Mouse (Mus musculus) forebrain, embryonic 16.5 days (tissue): ENCODE data around the gene Tiam1. TPM values are rescaled to one million over a fixed set of nuclear protein-coding genes. Genes with fewer than 3 reads are reported as not detected.

Experiments
- ATAC-seq: fragments of 200-750 bp; cut with Nextera tagmentation; 2 replicates; pipeline ENCODE4 v1.8.0; 2017; ENCODE audit warnings: mild to moderate bottlenecking, moderate library complexity
- H3K27ac ChIP-seq: fragments of 300-500 bp; sonication (generic); 2 replicates; pipeline ENCODE4 v1.5.1; 2014; ENCODE audit warnings: low read length, control low read depth
- H3K27me3 ChIP-seq: fragments of 300-500 bp; sonication (generic); replicated peaks from 2 replicates; pipeline ENCODE4 v1.6.1; 2014; ENCODE audit warnings: low read length; ENCODE audit not compliant: control insufficient read depth, insufficient read depth
- H3K36me3 ChIP-seq: fragments of 300-500 bp; sonication (generic); 2 replicates; pipeline ENCODE4 v1.6.1; 2014; ENCODE audit not compliant: control insufficient read depth, insufficient read depth
- H3K4me1 ChIP-seq: fragments of 300-500 bp; sonication (generic); replicated peaks from 2 replicates; pipeline ENCODE4 v1.6.1; 2014; ENCODE audit warnings: low read length; ENCODE audit not compliant: control insufficient read depth, insufficient read depth
- H3K4me2 ChIP-seq: fragments of 300-500 bp; sonication (generic); 2 replicates; pipeline ENCODE4 v1.6.1; 2014; ENCODE audit warnings: mild to moderate bottlenecking, low read length, control low read depth
- H3K4me3 ChIP-seq: fragments of 300-500 bp; sonication (generic); replicated peaks from 2 replicates; pipeline ENCODE4 v1.5.1; 2014; ENCODE audit warnings: mild to moderate bottlenecking, low read length, control low read depth
- H3K9ac ChIP-seq: fragments of 300-500 bp; sonication (generic); replicated peaks from 2 replicates; pipeline ENCODE4 v1.6.1; 2014; ENCODE audit warnings: low read depth, low read length, control low read depth
- H3K9me3 ChIP-seq: fragments of 300-500 bp; sonication (generic); 2 replicates; pipeline ENCODE4 v1.6.1; 2016; ENCODE audit warnings: low read length; ENCODE audit not compliant: control insufficient read depth
- WGBS: fragments of 180-500 bp; shearing (Covaris S2); extraction: QIAGEN DNeasy Blood & Tissue Kit; methylation state at CpG from one replicate; pipeline ENCODE4 v1.1.7; 2014; 5-methylcytosine and 5-hydroxymethylcytosine counted together
- polyA plus RNA-seq: library from polyadenylated mRNA; unstranded; fragments of >200 nt; fragmentation: Nextera tagmentation; extraction: Ambion mirVana; gene quantifications from 2 replicates; pipeline ENCODE4 v1.2.1, GENCODE M21; 2015

Gene Tiam1
- polyA plus RNA-seq, 1 experiment from 2014 or later = 29.5 TPM

GRCm38 (mm10) chr16:89810398-89810797, 333.2 kb downstream of the Tiam1 start:
- H3K36me3 ChIP-seq = 0 out of 2 replicates have a peak, but pooled peaks cover 6% of the 10 kb centered on the region
- H3K4me1 ChIP-seq = peaks cover 7% of the 10 kb centered on the region; the same call in 1 of the 2 replicates
- no peak overlapping the region for H3K4me2 ChIP-seq
- WGBS = 93% methylated on average over 6 of the region's 6 CpGs
- no peak overlapping the region for H3K27ac ChIP-seq
- ATAC-seq = no peak
- no peak overlapping the region for H3K9ac ChIP-seq
- H3K27me3 ChIP-seq = no peaks in the 10 kb centered on the region
- H3K4me3 ChIP-seq = no peak overlapping the region
- H3K9me3 ChIP-seq = no peaks in the 10 kb centered on the region

GRCm38 (mm10) chr16:89808168-89808567, 335.4 kb downstream of the Tiam1 start:
- H3K4me2 ChIP-seq = no peak overlapping the region
- 91% methylated on average over 13 of the region's 13 CpGs for WGBS
- no peak overlapping the region for H3K9ac ChIP-seq
- no peak overlapping the region for H3K27ac ChIP-seq
- peaks cover 17% of the 10 kb centered on the region for H3K36me3 ChIP-seq
- H3K27me3 ChIP-seq = no peaks in the 10 kb centered on the region
- peaks cover 4% of the 10 kb centered on the region; the same call in 1 of the 2 replicates for H3K4me1 ChIP-seq
- no peaks in the 10 kb centered on the region for H3K9me3 ChIP-seq
- no peak overlapping the region for H3K4me3 ChIP-seq
- ATAC-seq = no peak

GRCm38 (mm10) chr16:89805946-89806345, 337.6 kb downstream of the Tiam1 start:
- H3K4me3 ChIP-seq = no peak overlapping the region
- H3K27ac ChIP-seq = no peak overlapping the region
- no peaks in the 10 kb centered on the region for H3K9me3 ChIP-seq
- H3K4me2 ChIP-seq = no peak overlapping the region
- H3K9ac ChIP-seq = no peak overlapping the region; the same call in 1 of the 2 replicates
- peak; percentile 41 for ATAC-seq
- peaks cover 4% of the 10 kb centered on the region; the same call in 1 of the 2 replicates for H3K4me1 ChIP-seq
- WGBS = 49% methylated on average over 8 of the region's 8 CpGs
- no peaks in the 10 kb centered on the region for H3K27me3 ChIP-seq
- H3K36me3 ChIP-seq = peaks cover 11% of the 10 kb centered on the region

- Histone ChIP-seq H3K27ac (no peak overlapping the region), H3K4me1 (peaks cover 4% of the 10 kb centered on the region; the same call in 1 of the 2 replicates), H3K4me3 (no peak overlapping the region), H3K4me2 (no peak overlapping the region), H3K27me3 (no peaks in the 10 kb centered on the region), H3K9me3 (no peaks in the 10 kb centered on the region), H3K9ac (no peak overlapping the region), H3K36me3 (peaks cover 11% of the 10 kb centered on the region)
- ATAC-seq = no peak
- WGBS = 88% methylated on average over 12 of the region's 12 CpGs
Observed at GRCm38 (mm10) chr16:89805210-89805609, 338.4 kb downstream of the Tiam1 start.

GRCm38 (mm10) chr16:89801493-89801892, 342.1 kb downstream of the Tiam1 start:
- Histone ChIP-seq H3K4me1 (peaks cover 4% of the 10 kb centered on the region; the same call in 1 of the 2 replicates), H3K4me2 (no peak overlapping the region), H3K36me3 (peaks cover 11% of the 10 kb centered on the region), H3K27ac (no peak overlapping the region), H3K27me3 (no peaks in the 10 kb centered on the region), H3K9me3 (no peaks in the 10 kb centered on the region), H3K4me3 (no peak overlapping the region), H3K9ac (no peak overlapping the region)
- WGBS = 84% methylated on average over 5 of the region's 5 CpGs
- ATAC-seq = no peak

GRCm38 (mm10) chr16:89799772-89800171, 343.8 kb downstream of the Tiam1 start:
- ATAC-seq = no peak
- Histone ChIP-seq H3K27me3 (no peaks in the 10 kb centered on the region), H3K9me3 (no peaks in the 10 kb centered on the region), H3K27ac (no peak overlapping the region), H3K4me1 (no peaks in the 10 kb centered on the region), H3K4me2 (no peak overlapping the region), H3K36me3 (peaks cover 9% of the 10 kb centered on the region), H3K4me3 (no peak overlapping the region), H3K9ac (no peak overlapping the region)
- 78% methylated on average over 12 of the region's 12 CpGs for WGBS

- no peaks in the 10 kb centered on the region for H3K27me3 ChIP-seq
- H3K27ac ChIP-seq = no peak overlapping the region
- no peak overlapping the region for H3K4me3 ChIP-seq
- WGBS = 93% methylated on average over 7 of the region's 7 CpGs
- H3K36me3 ChIP-seq = peaks cover 8% of the 10 kb centered on the region
- no peak overlapping the region for H3K9ac ChIP-seq
- no peak overlapping the region for H3K4me2 ChIP-seq
- no peaks in the 10 kb centered on the region for H3K4me1 ChIP-seq
- no peaks in the 10 kb centered on the region for H3K9me3 ChIP-seq
- ATAC-seq = no peak
Observed at GRCm38 (mm10) chr16:89796566-89796965, 347.0 kb downstream of the Tiam1 start.

GRCm38 (mm10) chr16:89789792-89790434, 353.7 kb downstream of the Tiam1 start:
- Histone ChIP-seq H3K36me3 (peaks cover 18% of the 10 kb centered on the region), H3K27ac (no peak overlapping the region)

GRCm38 (mm10) chr16:89785795-89786194, 357.8 kb downstream of the Tiam1 start:
- no peaks in the 10 kb centered on the region for H3K4me1 ChIP-seq
- WGBS = 89% methylated on average over 5 of the region's 5 CpGs
- no peak overlapping the region for H3K9ac ChIP-seq
- no peak for ATAC-seq
- H3K36me3 ChIP-seq = peaks cover 10% of the 10 kb centered on the region
- H3K27ac ChIP-seq = no peak overlapping the region
- H3K4me2 ChIP-seq = no peak overlapping the region
- no peaks in the 10 kb centered on the region for H3K27me3 ChIP-seq
- H3K9me3 ChIP-seq = no peaks in the 10 kb centered on the region
- H3K4me3 ChIP-seq = no peak overlapping the region

More at GRCm38 (mm10) chr16:89789792-89790434, 353.7 kb downstream of the Tiam1 start:
- 90% methylated on average over 9 of the region's 9 CpGs for WGBS
- Histone ChIP-seq H3K9me3 (no peaks in the 10 kb centered on the region), H3K4me3 (no peak overlapping the region), H3K9ac (no peak overlapping the region), H3K4me2 (no peak overlapping the region), H3K4me1 (no peaks in the 10 kb centered on the region), H3K27me3 (no peaks in the 10 kb centered on the region)
- no peak for ATAC-seq
